In genomic region chr8:35930291-35930690, GRCm38 (mm10) we compare ENCODE assay signal across 23 mouse cellular contexts.
"Had no signal": no experiment of that assay in that cellular context is flagged by ENCODE, and none has a peak within 500 bp of the region (broad histone marks: within the 10 kb centered on the region; RNA-seq: fewer than 3 reads in every experiment).

No protein-coding gene starts in this region.

- ATAC-seq: hindbrain, postnatal 0 days; intestine, embryonic 16.5 days had no signal

- H3K27me3 ChIP-seq: heart, embryonic 13.5 days; heart, embryonic 15.5 days; hindbrain, embryonic 13.5 days; hindbrain, embryonic 15.5 days; limb, embryonic 12.5 days had no signal

- DNase-seq: gastrocnemius, postnatal 14 days; gastrocnemius, postnatal 36 days; heart, adult 11 months; heart, adult 2 months; heart, postnatal 14 days; heart, postnatal 36 days; kidney, adult 11 months; kidney, adult 2 months; kidney, postnatal 14 days; kidney, postnatal 36 days; liver had no signal

- H3K9me3 ChIP-seq: heart, embryonic 13.5 days; heart, embryonic 15.5 days; hindbrain, embryonic 13.5 days; hindbrain, embryonic 15.5 days; limb, embryonic 10.5 days; limb, embryonic 12.5 days had no signal

- H3K36me3 ChIP-seq: heart, embryonic 13.5 days; heart, embryonic 15.5 days; hindbrain, embryonic 13.5 days; hindbrain, embryonic 15.5 days; limb, embryonic 10.5 days; limb, embryonic 12.5 days had no signal

- H3K9ac ChIP-seq: heart, embryonic 13.5 days; heart, embryonic 15.5 days; hindbrain, embryonic 13.5 days; hindbrain, embryonic 15.5 days; limb, embryonic 12.5 days had no signal

- H3K4me3 ChIP-seq: heart, adult 2 months; heart, embryonic 13.5 days; heart, embryonic 15.5 days; hindbrain, embryonic 13.5 days; hindbrain, embryonic 15.5 days; layer of hippocampus, adult 2 months; left cerebral cortex, adult 2 months; limb, embryonic 10.5 days; limb, embryonic 12.5 days had no signal

- H3K27ac ChIP-seq: heart, adult 2 months; heart, embryonic 13.5 days; heart, embryonic 15.5 days; hindbrain, embryonic 13.5 days; hindbrain, embryonic 15.5 days; hindbrain, postnatal 0 days; layer of hippocampus, adult 2 months; left cerebral cortex, adult 2 months; limb, embryonic 10.5 days; limb, embryonic 12.5 days had no signal

- H3K4me2 ChIP-seq: heart, embryonic 11.5 days; heart, embryonic 13.5 days; heart, embryonic 15.5 days; hindbrain, embryonic 13.5 days; hindbrain, embryonic 15.5 days; limb, embryonic 12.5 days; liver, embryonic 11.5 days had no signal

- H3K4me1 ChIP-seq: limb, embryonic 10.5 days; limb, embryonic 12.5 days had no signal
